ENCODE assay signal across 8 mouse cellular contexts in genomic region chr11:11822181-11823095, GRCm38 (mm10). TPM values are rescaled to one million over a fixed set of nuclear protein-coding genes. Genes with fewer than 3 reads are reported as not detected.
DNase-seq lines count a peak whose midpoint lies in the region; ATAC-seq and TF ChIP-seq lines count a peak whose summit lies in the region.

No protein-coding gene starts in this region.

- no peak overlapping the region for H3K9ac ChIP-seq in heart, adult 2 months (ENCODE audit: low read depth, low read length)
- H3K9ac ChIP-seq in hindbrain, embryonic 12.5 days: peak overlapping the region; percentile 37
- peak overlapping the region; percentile 46 for H3K9ac ChIP-seq in midbrain, embryonic 11.5 days (ENCODE audit: low read length)

- intact Hi-C loops in heart, adult 2 months (cut with DNase I): loop anchor here (5.0 to 10.0 kb wide), 3 partner anchors 215 to 735 kb away; partner anchors contain the start of gene Grb10
- intact Hi-C loops in heart, postnatal 25 days (cut with DNase I): loop anchor here (5.0 kb wide), 1 partner anchor 215 kb away; the partner anchor contains the start of gene Grb10

- H3K36me3 ChIP-seq in heart, adult 2 months (ENCODE audit: control insufficient read depth, insufficient read depth, low read length): no peaks in the 10 kb centered on the region
- no peaks in the 10 kb centered on the region for H3K36me3 ChIP-seq in hindbrain, embryonic 12.5 days
- H3K36me3 ChIP-seq in midbrain, embryonic 11.5 days (ENCODE audit: control insufficient read depth, insufficient read depth, low read length): no peaks in the 10 kb centered on the region

- no peak for TF ChIP-seq CTCF in heart, adult 2 months (IDR thresholded peaks at IDR 0.05)
- TF ChIP-seq CTCF in brain, embryonic 14.5 days (IDR thresholded peaks at IDR 0.05; ENCODE audit: borderline replicate concordance, extremely low read depth, insufficient read depth, insufficient read length): no peak

- DNase-seq in heart, adult 2 months: no peak
- no peak for DNase-seq in heart, postnatal 25 days (ENCODE audit: low spot score)
- DNase-seq in brain, embryonic 14.5 days (ENCODE audit: low read depth): peak; percentile 80
- DNase-seq in midbrain, embryonic 11.5 days (ENCODE audit: low spot score, missing footprints): peak; percentile 94
- no peak for DNase-seq in spleen, postnatal 4 days (ENCODE audit: low spot score in 2 of 2)
- DNase-seq in thymus, postnatal 4 days: no peak
- DNase-seq in layer of hippocampus, adult 9-10 months (ENCODE audit: low spot score): no peak

- H3K4me2 ChIP-seq in hindbrain, embryonic 12.5 days (replicated peaks): peak overlapping the region; percentile 33
- peak overlapping the region; percentile 19; the same call in 1 of the 2 replicates for H3K4me2 ChIP-seq in midbrain, embryonic 11.5 days

- no peaks in the 10 kb centered on the region for H3K9me3 ChIP-seq in hindbrain, embryonic 12.5 days (replicated peaks)
- H3K9me3 ChIP-seq in midbrain, embryonic 11.5 days (ENCODE audit: control insufficient read depth, low read length): no peaks in the 10 kb centered on the region

- peak; percentile 20 for ATAC-seq in hindbrain, embryonic 12.5 days (ENCODE audit: low FRiP score)
- ATAC-seq in midbrain, embryonic 11.5 days (ENCODE audit: low FRiP score): peak; percentile 43

- TF ChIP-seq POLR2A in heart, adult 2 months (IDR thresholded peaks at IDR 0.05; ENCODE audit: insufficient read depth, low read depth, low read length): no peak
- TF ChIP-seq POLR2A in brain, embryonic 14.5 days (IDR thresholded peaks at IDR 0.05; ENCODE audit: borderline replicate concordance, extremely low read depth, insufficient read depth, insufficient read length, poor library complexity, severe bottlenecking): no peak

- H3K79me2 ChIP-seq in heart, adult 2 months (replicated peaks; ENCODE audit: control insufficient read depth, insufficient read depth, low read length): no peaks in the 10 kb centered on the region

- no peak for TF ChIP-seq EP300 in heart, adult 2 months (IDR thresholded peaks at IDR 0.05; ENCODE audit: insufficient read depth, low read depth, low read length)

- H3K4me1 ChIP-seq in heart, adult 2 months (ENCODE audit: control insufficient read depth, insufficient read depth, low read length): peaks cover 8% of the 10 kb centered on the region
- peaks cover 42% of the 10 kb centered on the region for H3K4me1 ChIP-seq in hindbrain, embryonic 12.5 days
- peaks cover 44% of the 10 kb centered on the region for H3K4me1 ChIP-seq in midbrain, embryonic 11.5 days (ENCODE audit: control insufficient read depth, insufficient read depth, low read length)

- no peaks in the 10 kb centered on the region for H3K27me3 ChIP-seq in heart, adult 2 months (ENCODE audit: control insufficient read depth, insufficient read depth, low read length)
- no peaks in the 10 kb centered on the region for H3K27me3 ChIP-seq in hindbrain, embryonic 12.5 days
- H3K27me3 ChIP-seq in midbrain, embryonic 11.5 days (ENCODE audit: control insufficient read depth, insufficient read depth, low read length): no peaks in the 10 kb centered on the region

- WGBS in heart, adult 2 months: 51% methylated on average over 20 of the region's 20 CpGs
- 2% methylated on average over 20 of the region's 20 CpGs for WGBS in hindbrain, embryonic 12.5 days
- 2% methylated on average over 20 of the region's 20 CpGs for WGBS in midbrain, embryonic 11.5 days

- no peak overlapping the region for H3K4me3 ChIP-seq in heart, adult 2 months
- no peak overlapping the region for H3K4me3 ChIP-seq in hindbrain, embryonic 12.5 days
- no peak overlapping the region for H3K4me3 ChIP-seq in midbrain, embryonic 11.5 days (ENCODE audit: low read depth, low read length)

- H3K27ac ChIP-seq in heart, adult 2 months: peak overlapping the region; percentile 17
- peak overlapping the region; percentile 92 for H3K27ac ChIP-seq in hindbrain, embryonic 12.5 days
- H3K27ac ChIP-seq in midbrain, embryonic 11.5 days (ENCODE audit: low read depth, low read length): peak overlapping the region; percentile 90

RNA-seq across cellular contexts. Expression of gene Fignl1, which starts 13.7 kb away (rescaled TPM):
- total RNA-seq in heart, adult 2 months (2021): under 1 TPM; 0.21 to 0.30 TPM
- polyA plus RNA-seq in heart, adult 2 months (2012; rRNA removed): 0.15 and 1.2 TPM in 2 replicates
- total RNA-seq in heart, postnatal 25 days (2021): under 1 TPM; 0.59 to 0.60 TPM
- 8.7 and 11.4 TPM in 2 replicates for polyA plus RNA-seq in brain, embryonic 14.5 days (2012; rRNA removed)
- 41.0 and 41.1 TPM in 2 replicates for polyA plus RNA-seq in hindbrain, embryonic 12.5 days (2016; fragmentation: Nextera tagmentation; extraction: Ambion mirVana)
- 99.1 and 109 TPM in 2 replicates for polyA plus RNA-seq in midbrain, embryonic 11.5 days (2014; fragmentation: Nextera tagmentation; extraction: Ambion mirVana)

Comparison
In these comparisons a context has a peak if more than half of its experiments do, and no peak if none do; other contexts are left out.
1. DNase-seq: peak in brain, embryonic 14.5 days (single experiment) and midbrain, embryonic 11.5 days (single experiment); none in heart, adult 2 months (0 of 2), heart, postnatal 25 days (single experiment), spleen, postnatal 4 days (0 of 2), thymus, postnatal 4 days (single experiment) and layer of hippocampus, adult 9-10 months (single experiment).
2. H3K27ac ChIP-seq: peak in every context shown above with its lines; median percentile 92 in hindbrain, embryonic 12.5 days; 90 in midbrain, embryonic 11.5 days; 17 in heart, adult 2 months.